Mouse (Mus musculus) limb, embryonic 10.5 days (tissue): ENCODE data around the gene Scfd2. TPM values are rescaled to one million over a fixed set of nuclear protein-coding genes. Genes with fewer than 3 reads are reported as not detected.

Source experiments
- DNase-seq: peaks from one replicate; pipeline ENCODE4 v3.0.0-alpha.2; 2017; ENCODE audit warnings: low spot score
- H3K27ac ChIP-seq: fragments of 300-500 bp; sonication (generic); 2 replicates; pipeline ENCODE4 v1.5.1; 2016; ENCODE audit warnings: mild to moderate bottlenecking
- H3K27me3 ChIP-seq: fragments of 300-500 bp; sonication (generic); 2 replicates; pipeline ENCODE4 v1.6.1; 2016; ENCODE audit warnings: low read depth, mild to moderate bottlenecking; ENCODE audit not compliant: poor library complexity, severe bottlenecking
- H3K36me3 ChIP-seq: fragments of 300-500 bp; sonication (generic); 2 replicates; pipeline ENCODE4 v1.6.1; 2016; ENCODE audit warnings: mild to moderate bottlenecking, moderate library complexity
- H3K4me1 ChIP-seq: fragments of 300-500 bp; sonication (generic); 2 replicates; pipeline ENCODE4 v1.6.1; 2016
- H3K4me3 ChIP-seq: fragments of 300-500 bp; sonication (generic); 2 replicates; pipeline ENCODE4 v1.5.1; 2016; ENCODE audit warnings: mild to moderate bottlenecking, moderate library complexity
- H3K9me3 ChIP-seq: fragments of 300-500 bp; sonication (generic); replicated peaks from 2 replicates; pipeline ENCODE4 v1.6.1; 2016; ENCODE audit warnings: mild to moderate bottlenecking
- WGBS: fragments of 180-500 bp; shearing (Covaris S2); methylation state at CpG from one replicate; pipeline ENCODE4 v1.1.7; 2016; 5-methylcytosine and 5-hydroxymethylcytosine counted together
- polyA plus RNA-seq: library from polyadenylated mRNA; unstranded; fragments of >200 nt; fragmentation: Nextera tagmentation; extraction: Ambion mirVana; gene quantifications from 2 replicates; pipeline ENCODE4 v1.2.1, GENCODE M21; 2016

Scfd2 gene
- polyA plus RNA-seq, 1 experiment from 2014 or later, result 18.1 TPM

GRCm38 (mm10) chr5:74482034-74482433 lies 49.5 kb downstream of the Scfd2 start:
- H3K27me3 ChIP-seq, result no peaks in the 10 kb centered on the region
- 0 out of 2 replicates have a peak, but pooled peaks cover 3% of the 10 kb centered on the region for H3K4me1 ChIP-seq
- no peaks in the 10 kb centered on the region for H3K9me3 ChIP-seq
- H3K27ac ChIP-seq, result no peak overlapping the region
- H3K4me3 ChIP-seq, result no peak overlapping the region
- H3K36me3 ChIP-seq, result no peaks in the 10 kb centered on the region
- 72% methylated on average over 3 of the region's 3 CpGs for WGBS
- DNase-seq, result no peak

GRCm38 (mm10) chr5:74480409-74480808 lies 51.1 kb downstream of the Scfd2 start:
- no peaks in the 10 kb centered on the region for H3K36me3 ChIP-seq
- no peaks in the 10 kb centered on the region for H3K27me3 ChIP-seq
- H3K27ac ChIP-seq, result no peak overlapping the region
- 0 out of 2 replicates have a peak, but pooled peaks cover 3% of the 10 kb centered on the region for H3K4me1 ChIP-seq
- no peak overlapping the region for H3K4me3 ChIP-seq
- no peak for DNase-seq
- no peaks in the 10 kb centered on the region for H3K9me3 ChIP-seq
- WGBS, result 86% methylated on average over 4 of the region's 4 CpGs

- Histone ChIP-seq H3K27ac (no peak overlapping the region), H3K27me3 (no peaks in the 10 kb centered on the region), H3K4me3 (no peak overlapping the region), H3K9me3 (no peaks in the 10 kb centered on the region), H3K36me3 (no peaks in the 10 kb centered on the region), H3K4me1 (0 out of 2 replicates have a peak, but pooled peaks cover 3% of the 10 kb centered on the region)
- no peak for DNase-seq
- 79% methylated on average over 4 of the region's 4 CpGs for WGBS
Observed at GRCm38 (mm10) chr5:74479947-74480346, 51.6 kb downstream of the Scfd2 start.

- no peak overlapping the region for H3K4me3 ChIP-seq
- no peaks in the 10 kb centered on the region for H3K9me3 ChIP-seq
- 81% methylated on average over 5 of the region's 5 CpGs for WGBS
- no peak for DNase-seq
- H3K36me3 ChIP-seq, result no peaks in the 10 kb centered on the region
- no peak overlapping the region for H3K27ac ChIP-seq
- no peaks in the 10 kb centered on the region for H3K27me3 ChIP-seq
- 0 out of 2 replicates have a peak, but pooled peaks cover 3% of the 10 kb centered on the region for H3K4me1 ChIP-seq
Observed at GRCm38 (mm10) chr5:74479157-74479556, 52.4 kb downstream of the Scfd2 start.

GRCm38 (mm10) chr5:74476551-74476950 lies 55.0 kb downstream of the Scfd2 start:
- Histone ChIP-seq H3K27me3 (no peaks in the 10 kb centered on the region), H3K27ac (no peak overlapping the region), H3K4me1 (peaks cover 17% of the 10 kb centered on the region), H3K36me3 (no peaks in the 10 kb centered on the region), H3K9me3 (no peaks in the 10 kb centered on the region), H3K4me3 (no peak overlapping the region)
- DNase-seq, result no peak
- WGBS, result 93% methylated on average over 10 of the region's 10 CpGs

- WGBS, result 87% methylated on average over 11 of the region's 11 CpGs
- Histone ChIP-seq H3K27ac (peak overlapping the region; percentile 66), H3K4me1 (peaks cover 33% of the 10 kb centered on the region), H3K9me3 (no peaks in the 10 kb centered on the region), H3K27me3 (no peaks in the 10 kb centered on the region), H3K4me3 (no peak overlapping the region), H3K36me3 (no peaks in the 10 kb centered on the region)
- no peak for DNase-seq
Observed at GRCm38 (mm10) chr5:74473117-74473516, 58.4 kb downstream of the Scfd2 start.

GRCm38 (mm10) chr5:74470819-74471218 lies 60.7 kb downstream of the Scfd2 start:
- Histone ChIP-seq H3K36me3 (no peaks in the 10 kb centered on the region), H3K9me3 (no peaks in the 10 kb centered on the region), H3K4me3 (no peak overlapping the region), H3K27me3 (no peaks in the 10 kb centered on the region), H3K4me1 (peaks cover 36% of the 10 kb centered on the region), H3K27ac (peak overlapping the region; percentile 65; the same call in 1 of the 2 replicates)
- DNase-seq, result no peak
- 96% methylated on average over 3 of the region's 3 CpGs for WGBS

GRCm38 (mm10) chr5:74469620-74470019 lies 61.9 kb downstream of the Scfd2 start:
- 32% methylated on average over 1 of the region's 1 CpGs for WGBS
- no peak for DNase-seq

GRCm38 (mm10) chr5:74467753-74468152 lies 63.8 kb downstream of the Scfd2 start:
- H3K27ac ChIP-seq, result no peak overlapping the region
- H3K4me3 ChIP-seq, result no peak overlapping the region
- no peak for DNase-seq
- no peaks in the 10 kb centered on the region for H3K27me3 ChIP-seq
- peaks cover 27% of the 10 kb centered on the region for H3K4me1 ChIP-seq
- H3K9me3 ChIP-seq, result no peaks in the 10 kb centered on the region
- no peaks in the 10 kb centered on the region for H3K36me3 ChIP-seq
- 41% methylated on average over 3 of the region's 3 CpGs for WGBS

More at GRCm38 (mm10) chr5:74469620-74470019, 61.9 kb downstream of the Scfd2 start:
- Histone ChIP-seq H3K4me1 (peaks cover 36% of the 10 kb centered on the region), H3K4me3 (no peak overlapping the region), H3K9me3 (no peaks in the 10 kb centered on the region), H3K36me3 (no peaks in the 10 kb centered on the region), H3K27me3 (no peaks in the 10 kb centered on the region), H3K27ac (no peak overlapping the region)

- no peaks in the 10 kb centered on the region for H3K27me3 ChIP-seq
- peaks cover 45% of the 10 kb centered on the region for H3K4me1 ChIP-seq
- no peak for DNase-seq
- 88% methylated on average over 2 of the region's 2 CpGs for WGBS
- H3K4me3 ChIP-seq, result no peak overlapping the region
- H3K9me3 ChIP-seq, result no peaks in the 10 kb centered on the region
- H3K27ac ChIP-seq, result no peak overlapping the region
- H3K36me3 ChIP-seq, result no peaks in the 10 kb centered on the region
Observed at GRCm38 (mm10) chr5:74456759-74457158, 74.8 kb downstream of the Scfd2 start.

- H3K4me3 ChIP-seq, result no peak overlapping the region
- peaks cover 56% of the 10 kb centered on the region for H3K4me1 ChIP-seq
- no peaks in the 10 kb centered on the region for H3K27me3 ChIP-seq
- DNase-seq, result no peak
- WGBS, result 91% methylated on average over 6 of the region's 6 CpGs
- H3K9me3 ChIP-seq, result no peaks in the 10 kb centered on the region
- H3K36me3 ChIP-seq, result no peaks in the 10 kb centered on the region
- peak overlapping the region; percentile 65 for H3K27ac ChIP-seq
Observed at GRCm38 (mm10) chr5:74455510-74456269, 75.9 kb downstream of the Scfd2 start.

- H3K9me3 ChIP-seq, result no peaks in the 10 kb centered on the region
- H3K27me3 ChIP-seq, result no peaks in the 10 kb centered on the region
- H3K4me1 ChIP-seq, result peaks cover 62% of the 10 kb centered on the region
- DNase-seq, result no peak
- WGBS, result 83% methylated on average over 9 of the region's 9 CpGs
- peak overlapping the region; percentile 65 for H3K27ac ChIP-seq
- no peaks in the 10 kb centered on the region for H3K36me3 ChIP-seq
- no peak overlapping the region for H3K4me3 ChIP-seq
Observed at GRCm38 (mm10) chr5:74455094-74455493, 76.5 kb downstream of the Scfd2 start.

- Histone ChIP-seq H3K27ac (peak overlapping the region; percentile 68), H3K4me1 (peaks cover 83% of the 10 kb centered on the region), H3K4me3 (no peak overlapping the region), H3K27me3 (no peaks in the 10 kb centered on the region), H3K36me3 (no peaks in the 10 kb centered on the region), H3K9me3 (no peaks in the 10 kb centered on the region)
- no peak for DNase-seq
- WGBS, result 49% methylated on average over 5 of the region's 5 CpGs
Observed at GRCm38 (mm10) chr5:74450977-74451376, 80.6 kb downstream of the Scfd2 start.
